Mouse (Mus musculus) ZHBTc4 (cell line): ENCODE measurements around the gene Elavl4.

Source experiments
- DNase-seq: peaks from one replicate; pipeline ENCODE4 v3.0.0-alpha.2; 2011; ENCODE audit warnings: low read depth, low spot score

Gene Elavl4

GRCm38 (mm10) chr4:110351178-110352000 lies at the start of gene Elavl4:
Elavl4 (minus strand) TSS chr4:110351909.
- peak; percentile 85 for DNase-seq

- DNase-seq = peak; percentile 92
These were observed 45.9 kb upstream of the Elavl4 start, which contains the start of gene Agbl4 for GRCm38 (mm10) chr4:110397618-110398045. Agbl4 (plus strand) TSS chr4:110397661.

GRCm38 (mm10) chr4:110396221-110396620 lies 44.5 kb upstream of the Elavl4 start:
- DNase-seq = no peak

GRCm38 (mm10) chr4:110360568-110360967 lies 8.9 kb upstream of the Elavl4 start:
- DNase-seq = no peak

GRCm38 (mm10) chr4:110352001-110352369 lies 276 bp upstream of the Elavl4 start:
- DNase-seq = no peak

- no peak for DNase-seq
These were observed 892 bp downstream of the Elavl4 start for GRCm38 (mm10) chr4:110350856-110351177.

- peak; percentile 13 for DNase-seq
These were observed 27.8 kb downstream of the Elavl4 start for GRCm38 (mm10) chr4:110323912-110324311.

GRCm38 (mm10) chr4:110312126-110312525 lies 39.6 kb downstream of the Elavl4 start:
- peak; percentile 85 for DNase-seq

- DNase-seq = no peak
These were observed 44.7 kb downstream of the Elavl4 start for GRCm38 (mm10) chr4:110306972-110307371.

GRCm38 (mm10) chr4:110306559-110306958 lies 45.1 kb downstream of the Elavl4 start:
- no peak for DNase-seq

- peak; percentile 27 for DNase-seq
These were observed 55.9 kb downstream of the Elavl4 start for GRCm38 (mm10) chr4:110295793-110296192.

- no peak for DNase-seq
These were observed 58.5 kb downstream of the Elavl4 start for GRCm38 (mm10) chr4:110293238-110293637.

- no peak for DNase-seq
These were observed 59.2 kb downstream of the Elavl4 start for GRCm38 (mm10) chr4:110292471-110292870.

GRCm38 (mm10) chr4:110290544-110291095 lies 61.1 kb downstream of the Elavl4 start:
- DNase-seq = peak; percentile 33

- no peak for DNase-seq
These were observed 61.7 kb downstream of the Elavl4 start for GRCm38 (mm10) chr4:110290056-110290455.

GRCm38 (mm10) chr4:110287412-110288067 lies 64.2 kb downstream of the Elavl4 start:
- no peak for DNase-seq

GRCm38 (mm10) chr4:110286841-110287240 lies 64.9 kb downstream of the Elavl4 start:
- DNase-seq = no peak

- no peak for DNase-seq
These were observed 65.3 kb downstream of the Elavl4 start for GRCm38 (mm10) chr4:110286371-110286781.

- DNase-seq = no peak
These were observed 66.1 kb downstream of the Elavl4 start for GRCm38 (mm10) chr4:110285346-110286330.

- DNase-seq = no peak
These were observed 67.3 kb downstream of the Elavl4 start for GRCm38 (mm10) chr4:110284446-110284845.

- no peak for DNase-seq
These were observed 81.7 kb downstream of the Elavl4 start for GRCm38 (mm10) chr4:110270046-110270445.
